Mouse (Mus musculus) cerebellum, postnatal 10 days (tissue): Measurements from ENCODE around the gene Gsk3b.

Experiments used
- DNase-seq, 2 experiments: peaks; one replicate each; pipeline ENCODE4 v3.0.0; 2021; ENCODE audit warnings: mixed read lengths in 2 of 2

Gsk3b gene

DNA sequence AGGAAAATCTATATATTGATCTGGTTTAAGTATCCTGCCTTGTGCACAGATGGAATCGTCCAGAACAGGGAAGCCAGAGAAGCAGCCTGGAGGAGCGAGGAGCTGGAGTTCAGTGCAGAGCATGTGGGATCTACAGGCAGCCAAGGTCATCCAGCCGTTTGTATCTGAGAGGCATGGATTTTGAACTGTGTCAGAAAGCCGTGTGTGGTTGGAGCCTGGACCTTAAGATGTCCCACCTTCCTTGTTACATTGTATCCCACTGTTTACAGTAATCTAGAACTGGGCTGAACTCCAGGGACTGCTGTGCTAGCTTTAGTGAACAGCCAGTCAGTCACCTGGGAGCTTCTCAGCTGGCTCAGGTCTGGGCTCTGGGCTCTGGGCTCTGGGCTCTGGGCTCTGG, 197.7 kb downstream of the Gsk3b start:
- peak; percentile 13 to 17 for DNase-seq

DNA sequence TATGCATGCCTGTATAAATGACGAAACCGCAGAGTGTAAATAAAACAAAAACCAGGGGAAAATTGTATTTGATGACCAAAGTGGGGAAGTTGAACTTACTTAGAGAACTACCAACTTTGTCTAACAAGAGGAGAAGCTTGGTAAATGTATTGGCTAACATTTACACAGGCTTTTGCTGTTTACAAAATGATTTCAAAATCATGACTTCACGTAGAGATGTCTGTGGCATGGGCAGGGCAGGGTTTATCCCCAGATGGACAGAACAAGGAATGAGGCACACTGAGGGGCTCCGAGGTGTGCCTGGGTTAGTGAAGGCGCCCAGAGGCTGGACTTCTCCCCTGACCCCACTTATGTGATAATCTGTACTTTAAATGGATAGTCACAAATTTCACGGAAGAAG, 198.6 kb downstream of the Gsk3b start:
- no peak for DNase-seq

- DNase-seq, result no peak
These were observed 199.0 kb downstream of the Gsk3b start for GRCm38 (mm10) chr16:38287762-38288161.

GRCm38 (mm10) chr16:38288851-38289250, 200.1 kb downstream of the Gsk3b start:
- DNase-seq, result no peak

GRCm38 (mm10) chr16:38290151-38290550, 201.3 kb downstream of the Gsk3b start:
- no peak for DNase-seq

DNA sequence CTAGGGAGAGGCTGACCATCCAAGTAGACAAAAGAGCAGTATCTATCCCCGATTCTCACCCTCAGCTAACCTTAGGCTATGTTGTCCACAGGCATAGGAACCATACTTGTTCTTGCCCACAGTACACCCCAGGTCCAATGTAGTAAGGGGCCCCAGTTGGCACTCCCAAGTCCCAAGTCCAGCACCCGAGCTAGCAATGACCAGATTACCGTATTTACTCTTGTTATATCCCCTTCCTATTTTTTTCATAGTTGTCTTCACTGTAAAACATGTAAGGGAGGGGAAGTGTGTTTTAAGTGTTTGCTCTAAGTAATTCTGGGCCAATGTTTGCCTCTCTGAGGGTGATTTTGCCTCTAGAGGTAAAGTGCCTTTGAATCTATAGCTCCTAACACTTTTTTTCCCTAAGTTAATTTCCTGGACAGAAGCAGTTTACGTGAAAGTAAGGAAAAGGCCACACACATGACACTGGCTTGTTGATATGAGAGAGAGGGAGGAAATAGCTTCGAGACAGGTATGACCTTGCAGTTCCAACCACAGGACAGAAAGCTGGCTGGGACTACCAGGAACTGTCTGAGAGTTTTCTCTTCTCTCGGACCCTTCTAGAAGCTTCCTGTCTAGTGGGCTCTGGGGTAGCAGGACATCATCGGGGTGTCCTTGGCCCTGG, 206.0 kb downstream of the Gsk3b start, which contains the start of gene Nr1i2:
TSS of gene Nr1i2 (minus strand) at position 140 of the 664 bp plus-strand sequence.
- no peak for DNase-seq

DNA sequence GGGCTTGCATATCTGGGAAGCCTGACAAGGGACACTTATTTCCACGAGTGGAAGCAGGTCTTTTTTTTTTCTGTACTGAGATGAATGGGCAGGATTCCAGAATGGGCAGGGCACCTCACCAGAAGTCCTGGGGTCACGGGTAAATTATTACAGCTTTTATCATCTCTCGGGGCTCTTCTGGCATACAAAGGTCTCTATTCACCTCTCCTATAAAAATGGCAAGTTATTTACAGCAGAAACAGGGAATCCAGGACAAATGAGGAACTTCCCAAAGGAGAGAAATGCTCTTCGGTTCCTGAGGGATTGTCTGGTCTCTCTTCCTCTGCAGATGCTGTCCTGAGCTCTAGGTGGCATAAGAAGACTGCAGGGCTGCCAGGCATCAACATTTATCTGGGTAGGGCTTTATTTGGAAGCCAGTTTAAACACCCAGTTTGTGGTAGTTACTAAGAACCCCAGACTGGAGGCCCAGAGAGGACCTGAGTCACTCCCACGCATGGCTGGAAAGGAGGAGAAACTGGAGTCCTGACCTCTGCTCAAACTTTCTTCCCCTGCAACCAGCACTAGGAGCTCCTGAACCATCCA, 206.6 kb downstream of the Gsk3b start:
- DNase-seq, result no peak
